Mouse (Mus musculus) limb, embryonic 12.5 days (tissue): ENCODE measurements around the gene Litaf. TPM values are rescaled to one million over a fixed set of nuclear protein-coding genes. Genes with fewer than 3 reads are reported as not detected.

ENCODE experiments used
- ATAC-seq: fragments of 200-750 bp; cut with Nextera tagmentation; 2 replicates; pipeline ENCODE4 v1.8.0; 2017; ENCODE audit warnings: low read depth, moderate TSS enrichment; ENCODE audit not compliant: insufficient number of reproducible peaks, insufficient read depth, low FRiP score, low TSS enrichment
- H3K27ac ChIP-seq: fragments of 300-500 bp; sonication (generic); 2 replicates; pipeline ENCODE4 v1.5.1; 2016; ENCODE audit warnings: mild to moderate bottlenecking, moderate library complexity
- H3K27me3 ChIP-seq: fragments of 300-500 bp; sonication (generic); 2 replicates; pipeline ENCODE4 v1.6.1; 2016; ENCODE audit warnings: mild to moderate bottlenecking, moderate library complexity
- H3K36me3 ChIP-seq: fragments of 300-500 bp; sonication (generic); 2 replicates; pipeline ENCODE4 v1.6.1; 2016; ENCODE audit warnings: mild to moderate bottlenecking, moderate library complexity
- H3K4me1 ChIP-seq: fragments of 300-500 bp; sonication (generic); replicated peaks from 2 replicates; pipeline ENCODE4 v1.6.1; 2016
- H3K4me2 ChIP-seq: fragments of 300-500 bp; sonication (generic); 2 replicates; pipeline ENCODE4 v1.6.1; 2016; ENCODE audit warnings: mild to moderate bottlenecking, moderate library complexity
- H3K4me3 ChIP-seq: fragments of 300-500 bp; sonication (generic); replicated peaks from 2 replicates; pipeline ENCODE4 v1.5.1; 2016; ENCODE audit warnings: mild to moderate bottlenecking
- H3K9ac ChIP-seq: fragments of 300-500 bp; sonication (generic); replicated peaks from 2 replicates; pipeline ENCODE4 v1.6.1; 2016; ENCODE audit warnings: mild to moderate bottlenecking, moderate library complexity
- H3K9me3 ChIP-seq: fragments of 300-500 bp; sonication (generic); 2 replicates; pipeline ENCODE4 v1.6.1; 2016; ENCODE audit warnings: mild to moderate bottlenecking, moderate library complexity
- WGBS: fragments of 180-500 bp; shearing (Covaris S2); methylation state at CpG from one replicate; pipeline ENCODE4 v1.1.7; 2016; 5-methylcytosine and 5-hydroxymethylcytosine counted together
- polyA plus RNA-seq: library from polyadenylated mRNA; unstranded; fragments of >200 nt; fragmentation: Nextera tagmentation; extraction: Ambion mirVana; gene quantifications from 2 replicates; pipeline ENCODE4 v1.2.1, GENCODE M21; 2016

The Litaf gene
- polyA plus RNA-seq, 1 experiment from 2014 or later: 103 TPM

DNA sequence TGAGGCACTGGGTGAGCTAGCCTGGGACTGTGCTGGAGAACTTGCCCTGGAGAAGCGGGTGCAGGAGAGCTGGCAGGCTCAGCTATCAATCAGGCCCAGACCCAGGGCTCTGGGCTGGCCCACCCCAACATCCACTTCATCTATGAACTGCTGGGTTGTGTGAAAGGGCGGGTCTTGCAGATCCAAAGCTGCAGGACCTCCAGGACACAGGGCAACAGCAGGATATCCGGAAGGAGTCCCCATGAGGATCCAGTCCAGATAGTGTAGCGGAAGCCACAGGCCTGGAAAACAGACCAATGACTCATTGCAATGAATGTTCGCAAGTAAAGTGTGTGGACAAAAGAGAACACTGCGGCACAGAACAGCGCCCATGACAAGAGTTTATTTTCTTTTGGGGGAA is 19.5 kb downstream of the Litaf start:
- no peak overlapping the region for H3K27ac ChIP-seq
- H3K27me3 ChIP-seq: no peaks in the 10 kb centered on the region
- no peak overlapping the region for H3K4me3 ChIP-seq
- H3K9ac ChIP-seq: no peak overlapping the region
- WGBS: 92% methylated on average over 7 of the region's 7 CpGs
- no peaks in the 10 kb centered on the region for H3K36me3 ChIP-seq
- H3K4me1 ChIP-seq: no peaks in the 10 kb centered on the region
- no peak for ATAC-seq
- no peak overlapping the region for H3K4me2 ChIP-seq
- H3K9me3 ChIP-seq: no peaks in the 10 kb centered on the region

DNA sequence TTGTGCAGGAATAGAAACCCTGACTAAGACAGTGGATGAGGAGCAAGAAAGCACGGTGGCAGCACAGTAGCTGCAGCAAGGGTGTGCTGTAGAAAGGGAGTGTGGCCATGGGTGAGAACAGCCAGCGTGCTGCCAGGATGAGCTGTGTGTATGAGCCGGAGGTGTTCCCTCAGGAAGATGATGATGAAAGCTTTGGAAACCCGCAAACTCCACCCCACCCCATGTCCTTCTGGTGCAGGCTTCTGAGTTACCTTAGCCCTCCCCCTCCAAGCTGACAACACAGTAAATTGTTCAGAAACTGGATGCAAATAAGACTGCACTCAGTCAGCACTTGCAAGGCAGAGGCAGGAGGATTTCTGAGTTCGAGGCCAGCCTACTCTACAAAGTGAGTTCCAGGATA is 22.7 kb downstream of the Litaf start:
- Histone ChIP-seq H3K4me2 (no peak overlapping the region), H3K36me3 (no peaks in the 10 kb centered on the region), H3K4me3 (no peak overlapping the region), H3K9ac (no peak overlapping the region), H3K9me3 (no peaks in the 10 kb centered on the region), H3K4me1 (no peaks in the 10 kb centered on the region), H3K27ac (no peak overlapping the region), H3K27me3 (no peaks in the 10 kb centered on the region)
- WGBS: 79% methylated on average over 5 of the region's 5 CpGs
- no peak for ATAC-seq

DNA sequence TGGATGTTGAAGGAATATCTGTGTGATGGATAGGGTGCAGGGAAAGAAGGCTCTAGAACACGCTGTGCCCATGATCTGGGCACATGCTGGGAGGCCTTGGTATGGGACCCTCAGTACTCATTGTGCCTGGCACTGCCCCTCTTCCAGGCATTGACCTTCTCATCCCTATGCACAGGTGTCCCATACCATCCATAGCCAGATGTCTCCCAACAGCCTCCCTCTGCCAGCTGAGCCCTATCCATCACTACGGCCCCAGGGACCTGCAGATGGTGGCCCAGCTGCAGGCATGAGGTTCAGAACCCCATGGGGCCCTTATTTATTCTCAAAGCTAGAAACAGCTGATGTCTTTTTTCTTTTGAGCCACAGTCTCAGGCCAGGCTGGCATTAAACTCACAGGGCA is 25.4 kb downstream of the Litaf start:
- no peak overlapping the region for H3K9ac ChIP-seq
- no peaks in the 10 kb centered on the region for H3K9me3 ChIP-seq
- no peak overlapping the region for H3K4me2 ChIP-seq
- H3K36me3 ChIP-seq: no peaks in the 10 kb centered on the region
- H3K27me3 ChIP-seq: peaks cover 4% of the 10 kb centered on the region; the same call in 1 of the 2 replicates
- H3K27ac ChIP-seq: no peak overlapping the region
- H3K4me3 ChIP-seq: no peak overlapping the region
- no peak for ATAC-seq
- 79% methylated on average over 2 of the region's 2 CpGs for WGBS
- no peaks in the 10 kb centered on the region for H3K4me1 ChIP-seq

DNA sequence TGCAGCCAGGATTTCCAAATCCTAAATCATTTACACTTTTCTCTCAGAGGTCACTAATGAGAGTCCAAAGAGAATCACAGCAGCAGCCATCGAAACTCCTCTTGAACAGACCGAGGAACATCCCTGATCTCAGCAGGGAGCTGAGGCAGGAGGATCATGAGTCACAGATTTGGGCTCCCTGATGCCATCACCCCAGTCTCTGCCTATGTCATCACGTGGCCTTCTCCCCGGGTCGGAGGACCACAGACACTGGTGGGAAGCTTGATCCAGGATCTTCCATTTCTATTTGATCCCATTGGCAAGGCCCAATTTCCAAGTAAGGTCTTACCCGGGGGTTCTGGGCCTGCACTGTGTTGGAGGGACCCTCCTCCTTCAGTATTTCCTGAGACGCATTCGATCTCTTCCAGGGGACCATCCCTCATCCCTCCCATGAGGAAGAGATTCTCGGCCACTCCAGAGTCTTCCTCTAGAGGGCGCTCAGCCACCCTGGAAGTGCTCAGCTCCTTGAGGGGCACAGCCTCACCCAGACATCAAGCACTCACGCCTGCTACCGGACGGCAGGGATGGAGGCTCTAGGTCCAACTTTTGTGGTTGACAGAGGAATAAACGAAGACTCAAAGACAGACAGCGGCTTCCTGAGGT is 30.0 kb downstream of the Litaf start:
- no peak overlapping the region for H3K27ac ChIP-seq
- no peak overlapping the region for H3K4me2 ChIP-seq
- no peaks in the 10 kb centered on the region for H3K36me3 ChIP-seq
- no peak overlapping the region for H3K9ac ChIP-seq
- peaks cover 4% of the 10 kb centered on the region; the same call in 1 of the 2 replicates for H3K27me3 ChIP-seq
- no peak for ATAC-seq
- H3K9me3 ChIP-seq: no peaks in the 10 kb centered on the region
- H3K4me3 ChIP-seq: no peak overlapping the region
- 24% methylated on average over 15 of the region's 15 CpGs for WGBS
- 0 out of 2 replicates have a peak, but pooled peaks cover 5% of the 10 kb centered on the region for H3K4me1 ChIP-seq

DNA sequence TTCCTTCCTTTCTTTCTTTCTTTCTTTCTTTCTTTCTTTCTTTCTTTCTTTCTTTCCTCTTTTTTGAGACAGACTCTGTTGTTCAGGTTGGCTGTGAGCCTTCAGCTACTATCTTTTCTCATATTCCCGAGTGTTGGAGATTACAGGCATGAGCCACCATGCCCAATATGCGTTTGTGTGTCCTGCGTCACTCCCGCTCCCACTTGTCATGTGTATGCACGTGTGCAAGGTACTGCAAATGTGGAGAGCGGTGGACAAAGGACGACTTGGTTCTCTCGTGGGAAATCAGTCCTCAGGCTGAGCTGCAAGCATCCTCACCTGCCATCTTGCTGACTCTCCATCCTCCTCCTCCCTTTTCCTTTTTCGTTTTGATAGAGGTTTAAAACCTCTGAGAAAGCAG is 30.7 kb downstream of the Litaf start:
- no peaks in the 10 kb centered on the region for H3K36me3 ChIP-seq
- no peak overlapping the region for H3K27ac ChIP-seq
- WGBS: 87% methylated on average over 9 of the region's 9 CpGs
- H3K27me3 ChIP-seq: peaks cover 4% of the 10 kb centered on the region; the same call in 1 of the 2 replicates
- no peak overlapping the region for H3K9ac ChIP-seq
- no peaks in the 10 kb centered on the region for H3K9me3 ChIP-seq
- H3K4me2 ChIP-seq: no peak overlapping the region
- no peak for ATAC-seq
- H3K4me3 ChIP-seq: no peak overlapping the region
- H3K4me1 ChIP-seq: 0 out of 2 replicates have a peak, but pooled peaks cover 5% of the 10 kb centered on the region

DNA sequence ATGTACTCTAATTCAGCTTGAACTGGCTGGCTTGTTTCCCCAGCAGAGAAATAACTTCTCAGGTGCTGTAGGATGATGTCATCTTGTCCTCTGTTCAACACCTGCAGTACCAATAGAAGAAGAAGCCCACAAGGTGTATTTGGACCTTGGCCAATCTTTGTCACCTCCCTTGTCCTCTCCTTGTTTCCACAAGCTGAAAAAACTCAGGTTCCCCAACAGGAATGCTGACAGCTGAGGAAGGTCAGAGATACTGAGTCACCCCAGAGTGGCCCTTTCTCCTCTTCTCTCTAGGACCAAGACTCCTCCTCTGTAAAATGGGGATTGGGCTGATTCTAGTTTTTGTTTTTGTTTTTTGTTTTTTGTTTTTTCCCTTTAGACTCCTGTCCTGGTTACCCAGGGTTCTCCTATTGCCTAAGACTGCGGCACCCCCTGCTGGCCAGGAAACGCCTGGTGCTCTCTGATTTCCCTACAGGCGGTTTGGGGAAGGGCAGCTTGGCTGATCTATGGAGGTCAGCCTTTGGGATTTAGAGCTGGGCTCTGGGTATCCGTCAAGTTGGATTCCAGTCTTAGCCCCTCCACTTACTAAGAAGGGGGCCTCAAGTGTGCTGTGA is 31.7 kb downstream of the Litaf start:
- no peak overlapping the region for H3K4me3 ChIP-seq
- H3K9ac ChIP-seq: no peak overlapping the region
- H3K4me2 ChIP-seq: no peak overlapping the region
- H3K36me3 ChIP-seq: no peaks in the 10 kb centered on the region
- 0 out of 2 replicates have a peak, but pooled peaks cover 5% of the 10 kb centered on the region for H3K4me1 ChIP-seq
- ATAC-seq: 0 out of 2 replicates have a peak, but pooled peaks have one; percentile 57
- H3K9me3 ChIP-seq: no peaks in the 10 kb centered on the region
- H3K27ac ChIP-seq: no peak overlapping the region
- WGBS: under 1% methylated on average over 4 of the region's 4 CpGs
- H3K27me3 ChIP-seq: peaks cover 4% of the 10 kb centered on the region; the same call in 1 of the 2 replicates

DNA sequence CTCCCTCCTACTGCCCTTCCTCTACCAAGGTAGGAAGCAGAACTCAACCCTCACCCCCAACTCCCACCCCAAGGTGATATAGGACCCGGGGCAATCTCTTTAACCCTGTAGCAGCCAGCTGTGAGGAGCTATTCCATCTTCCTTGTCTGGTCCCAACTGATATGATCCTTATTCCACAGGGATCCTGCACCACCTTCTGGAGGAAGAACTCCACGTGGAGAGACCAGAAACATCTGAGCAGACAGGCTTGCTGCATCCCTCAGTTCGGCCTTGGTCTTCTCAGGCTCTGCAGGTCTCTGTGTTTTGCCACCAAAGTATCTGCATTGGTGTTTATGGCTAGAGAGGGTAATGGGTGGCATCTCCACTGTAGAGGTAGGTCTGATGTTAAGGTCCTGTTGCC is 34.6 kb downstream of the Litaf start:
- Histone ChIP-seq H3K4me1 (0 out of 2 replicates have a peak, but pooled peaks cover 5% of the 10 kb centered on the region), H3K4me3 (no peak overlapping the region), H3K27me3 (no peaks in the 10 kb centered on the region), H3K4me2 (no peak overlapping the region), H3K36me3 (no peaks in the 10 kb centered on the region), H3K9ac (no peak overlapping the region), H3K27ac (no peak overlapping the region), H3K9me3 (no peaks in the 10 kb centered on the region)
- ATAC-seq: no peak
- 57% methylated on average over 3 of the region's 3 CpGs for WGBS

DNA sequence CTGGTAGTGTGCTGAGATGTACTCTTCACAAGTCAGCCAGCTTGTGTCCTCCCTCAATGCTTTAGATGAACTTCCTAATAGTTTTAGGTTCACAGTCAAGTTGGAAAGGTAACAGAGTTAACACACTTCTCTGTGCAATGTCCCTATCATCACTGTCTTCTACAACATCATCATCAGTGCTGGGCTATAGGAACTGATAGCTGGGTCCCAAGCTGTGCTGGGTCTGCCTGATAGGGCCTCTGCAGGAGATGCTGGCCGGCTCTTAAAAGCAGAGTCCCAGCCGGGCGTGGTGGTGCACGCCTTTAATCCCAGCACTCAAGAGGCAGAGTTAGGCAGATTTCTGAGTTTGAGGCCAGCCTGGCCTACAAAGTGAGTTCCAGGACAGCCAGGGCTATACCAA is 35.1 kb downstream of the Litaf start:
- ATAC-seq: no peak
- no peaks in the 10 kb centered on the region for H3K36me3 ChIP-seq
- H3K4me3 ChIP-seq: no peak overlapping the region
- no peak overlapping the region for H3K27ac ChIP-seq
- H3K9me3 ChIP-seq: no peaks in the 10 kb centered on the region
- H3K4me1 ChIP-seq: 0 out of 2 replicates have a peak, but pooled peaks cover 5% of the 10 kb centered on the region
- no peak overlapping the region for H3K4me2 ChIP-seq
- H3K27me3 ChIP-seq: no peaks in the 10 kb centered on the region
- H3K9ac ChIP-seq: no peak overlapping the region
- WGBS: 81% methylated on average over 4 of the region's 4 CpGs

DNA sequence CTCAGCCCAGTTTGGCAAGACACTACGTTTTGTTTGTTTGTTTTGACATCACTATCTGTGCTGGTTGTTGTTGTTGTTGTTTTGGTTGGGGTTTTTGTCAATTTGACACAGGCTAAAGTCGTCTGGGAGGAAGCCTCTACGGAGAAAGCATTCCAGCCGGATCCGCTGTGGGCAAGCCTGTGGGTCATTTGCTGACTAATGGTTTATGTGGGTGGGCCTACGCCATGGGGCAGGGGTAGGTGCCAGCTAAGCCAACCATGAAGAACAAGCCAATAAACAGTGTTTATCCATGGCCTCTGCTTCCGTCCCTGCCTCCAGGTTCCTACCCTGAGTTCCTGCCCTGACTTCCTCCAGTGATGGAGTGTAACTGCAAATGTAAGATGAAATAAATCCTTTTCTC is 37.8 kb downstream of the Litaf start:
- Histone ChIP-seq H3K4me2 (no peak overlapping the region), H3K9me3 (no peaks in the 10 kb centered on the region), H3K27me3 (no peaks in the 10 kb centered on the region), H3K4me1 (no peaks in the 10 kb centered on the region), H3K27ac (no peak overlapping the region), H3K9ac (no peak overlapping the region), H3K36me3 (no peaks in the 10 kb centered on the region), H3K4me3 (no peak overlapping the region)
- 82% methylated on average over 7 of the region's 7 CpGs for WGBS
- ATAC-seq: no peak

DNA sequence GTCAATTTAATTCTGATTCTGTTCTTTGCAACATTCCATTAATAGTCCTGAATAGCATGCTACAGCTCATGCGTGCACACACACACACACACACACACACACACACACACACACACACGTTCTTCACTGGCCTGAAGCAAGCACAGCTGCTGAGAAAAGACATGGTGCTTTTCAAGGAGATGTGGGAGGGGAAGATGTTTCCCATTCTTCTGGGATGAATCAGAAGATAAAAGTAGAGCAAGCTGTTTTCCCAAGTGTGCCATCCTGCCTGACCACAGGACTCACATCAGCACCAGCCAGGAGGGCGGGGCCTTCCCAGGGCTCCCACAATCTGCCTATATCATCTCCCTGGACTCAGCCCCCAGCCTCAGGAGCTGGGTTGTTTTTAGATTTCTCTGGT is 41.1 kb downstream of the Litaf start:
- H3K4me1 ChIP-seq: no peaks in the 10 kb centered on the region
- no peak for ATAC-seq
- 87% methylated on average over 3 of the region's 3 CpGs for WGBS
- no peak overlapping the region for H3K4me2 ChIP-seq
- 0 out of 2 replicates have a peak, but pooled peaks cover 2% of the 10 kb centered on the region for H3K27me3 ChIP-seq
- H3K9me3 ChIP-seq: no peaks in the 10 kb centered on the region
- no peak overlapping the region for H3K4me3 ChIP-seq
- H3K9ac ChIP-seq: no peak overlapping the region
- no peaks in the 10 kb centered on the region for H3K36me3 ChIP-seq
- H3K27ac ChIP-seq: no peak overlapping the region

DNA sequence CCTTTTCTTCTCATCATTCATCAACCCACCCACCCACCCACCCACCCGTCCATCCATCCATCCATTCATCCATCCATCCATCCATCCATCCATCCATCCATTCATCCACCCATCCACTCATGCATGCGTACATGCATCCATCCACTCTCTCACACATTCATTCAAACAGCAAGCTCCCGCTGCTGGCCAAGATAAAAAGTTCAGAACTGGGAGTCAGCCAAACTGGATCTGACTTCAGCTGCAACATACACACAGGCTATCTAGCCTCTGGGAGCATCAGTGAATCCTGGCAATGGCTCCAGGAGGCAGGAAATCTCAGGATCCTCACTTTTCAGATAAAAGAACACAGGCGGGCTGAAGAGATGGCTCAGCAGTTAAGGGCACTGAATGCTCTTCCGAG is 42.3 kb downstream of the Litaf start:
- Histone ChIP-seq H3K27me3 (0 out of 2 replicates have a peak, but pooled peaks cover 2% of the 10 kb centered on the region), H3K4me2 (no peak overlapping the region), H3K9me3 (no peaks in the 10 kb centered on the region), H3K36me3 (no peaks in the 10 kb centered on the region), H3K4me1 (no peaks in the 10 kb centered on the region), H3K4me3 (no peak overlapping the region), H3K27ac (no peak overlapping the region), H3K9ac (no peak overlapping the region)
- no peak for ATAC-seq
- WGBS: 85% methylated on average over 5 of the region's 5 CpGs

DNA sequence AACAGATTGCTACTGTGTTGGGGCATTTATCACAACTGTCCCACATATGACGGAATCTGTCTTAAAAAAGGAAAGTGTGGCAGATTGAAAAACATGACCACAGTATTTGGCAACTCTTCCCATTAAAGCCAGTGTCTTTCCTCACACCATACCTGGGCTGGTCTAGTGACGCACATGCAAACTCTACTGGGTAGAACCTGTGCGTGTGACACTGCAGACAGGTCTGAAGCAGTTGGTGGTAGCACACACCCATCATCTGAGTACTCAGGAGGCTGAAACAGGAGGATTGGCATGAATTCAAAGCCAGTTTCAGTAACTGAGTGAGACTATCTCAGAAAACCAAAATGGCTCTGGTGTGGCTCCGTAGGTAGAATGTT is 43.9 kb downstream of the Litaf start:
- no peaks in the 10 kb centered on the region for H3K9me3 ChIP-seq
- no peak overlapping the region for H3K9ac ChIP-seq
- no peak for ATAC-seq
- H3K4me2 ChIP-seq: no peak overlapping the region
- H3K36me3 ChIP-seq: no peaks in the 10 kb centered on the region
- 88% methylated on average over 4 of the region's 4 CpGs for WGBS
- no peak overlapping the region for H3K27ac ChIP-seq
- H3K4me3 ChIP-seq: no peak overlapping the region
- peaks cover 8% of the 10 kb centered on the region for H3K4me1 ChIP-seq
- H3K27me3 ChIP-seq: 0 out of 2 replicates have a peak, but pooled peaks cover 2% of the 10 kb centered on the region
